Mouse (Mus musculus) adrenal gland (tissue): ENCODE results near the gene Pcnx2.

Source experiments
- intact Hi-C: fragments of 180-260 bp; cut with DNase I; formaldehyde crosslinking; loops from one replicate; pipeline ENCODE4 v1.15.1; 2025

The Pcnx2 gene

DNA sequence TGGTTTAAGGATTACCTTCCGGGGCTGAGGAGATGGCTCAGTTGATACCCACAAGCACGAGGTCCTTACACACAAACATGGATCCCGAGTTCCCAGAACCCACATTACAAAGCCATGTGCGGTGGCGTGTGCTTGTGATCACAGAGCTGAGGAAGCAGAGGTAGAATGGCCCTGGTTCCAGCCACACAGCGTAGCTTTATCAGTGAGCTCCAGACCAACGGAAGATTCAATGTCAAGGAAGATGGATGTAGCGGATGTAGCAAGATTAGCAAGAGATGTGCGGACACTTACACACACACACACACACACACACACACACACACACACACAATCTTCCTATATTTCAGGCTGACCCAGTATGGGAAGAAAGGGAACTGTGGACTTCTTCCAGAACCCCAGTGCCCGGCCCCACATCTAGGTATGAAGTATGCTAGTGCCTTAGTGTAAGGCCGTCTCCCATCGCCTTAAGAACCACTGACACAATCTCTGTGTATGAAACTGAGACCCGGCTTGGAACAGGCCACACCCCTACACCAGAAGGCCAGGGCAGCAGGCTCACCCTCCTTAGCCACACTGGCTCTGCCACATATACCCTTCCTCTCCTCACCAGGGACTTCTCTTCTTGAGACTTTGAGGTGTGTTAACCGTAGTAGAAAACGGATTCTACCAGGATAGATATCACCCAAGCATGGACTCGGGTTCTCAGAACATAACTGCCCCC is 134.9 kb downstream of the Pcnx2 start:
- intact Hi-C loops = no loop called here

DNA sequence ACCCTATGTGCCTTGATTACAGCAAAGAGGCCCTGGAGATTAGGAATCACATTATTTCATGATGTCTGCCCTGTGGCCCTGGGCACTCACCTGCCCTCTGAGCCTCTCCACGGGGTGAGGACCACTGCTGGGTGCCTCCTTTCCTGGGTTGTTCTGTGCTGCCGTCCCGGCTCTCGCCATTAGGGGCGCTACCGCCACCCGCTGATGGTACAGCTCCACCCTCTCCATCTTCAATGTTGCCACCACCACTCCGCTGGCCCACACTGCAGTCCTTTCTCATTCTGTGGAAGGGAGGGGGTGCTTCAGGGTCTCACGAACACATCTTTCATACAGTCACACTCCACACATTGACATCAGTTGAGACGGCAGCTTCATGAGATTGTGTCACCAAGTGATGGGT is 139.1 kb downstream of the Pcnx2 start:
- intact Hi-C loops = no loop called here

DNA sequence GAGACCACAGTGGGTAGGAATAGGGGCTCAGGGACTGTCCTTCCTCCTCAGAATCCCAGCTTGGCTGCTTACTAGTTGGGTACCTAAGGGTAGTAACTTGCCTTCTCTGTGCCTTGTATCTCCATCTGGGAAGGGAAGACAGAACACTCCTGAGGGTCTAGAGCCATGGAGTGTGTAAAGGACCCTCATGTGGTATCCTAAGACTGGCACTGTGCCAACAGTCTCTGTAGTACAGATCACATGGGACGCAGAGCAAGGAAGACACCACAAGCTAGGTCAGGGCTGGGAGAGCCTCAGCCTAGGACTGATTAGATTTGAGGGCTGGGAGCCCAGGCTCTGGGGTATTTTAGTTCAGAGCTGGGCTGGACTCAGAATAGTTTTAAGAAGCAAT is 141.0 kb downstream of the Pcnx2 start:
- intact Hi-C loops = no loop called here

DNA sequence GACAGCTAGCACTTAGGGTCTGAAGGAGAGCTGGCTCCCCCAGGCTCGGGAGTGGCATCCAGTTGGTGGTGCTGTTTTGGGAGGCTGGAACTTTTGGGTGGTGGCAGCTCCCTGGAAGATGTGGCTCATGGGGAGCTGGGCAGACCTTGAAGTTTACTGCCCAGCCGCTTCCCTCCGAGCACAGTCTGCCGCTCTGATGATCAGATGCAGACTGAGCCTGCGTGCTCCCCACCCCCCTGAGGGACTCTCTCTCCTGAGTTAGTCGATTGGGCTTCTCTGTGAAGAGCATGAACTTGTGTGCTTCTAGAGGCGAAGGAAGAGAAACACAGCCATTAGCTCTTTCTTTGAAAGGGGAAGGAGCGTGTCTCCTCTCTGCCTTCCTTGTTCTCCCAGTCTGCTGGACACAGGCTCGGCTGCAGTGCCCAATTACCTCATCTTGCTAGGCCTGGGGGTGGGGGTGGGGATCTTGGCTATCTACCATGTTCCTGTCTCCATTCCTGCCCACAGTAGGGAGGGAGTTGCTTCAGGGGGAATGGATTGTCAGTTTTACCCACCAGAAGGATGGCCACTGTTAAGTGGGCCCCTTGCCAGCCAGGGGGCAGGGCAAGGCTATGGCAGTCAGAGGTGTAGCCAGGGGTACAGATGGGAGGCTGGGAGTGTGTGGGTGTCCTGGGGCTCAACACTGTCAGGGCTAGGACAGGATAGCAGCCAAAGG is 141.6 kb downstream of the Pcnx2 start:
- intact Hi-C loops = no loop called here

DNA sequence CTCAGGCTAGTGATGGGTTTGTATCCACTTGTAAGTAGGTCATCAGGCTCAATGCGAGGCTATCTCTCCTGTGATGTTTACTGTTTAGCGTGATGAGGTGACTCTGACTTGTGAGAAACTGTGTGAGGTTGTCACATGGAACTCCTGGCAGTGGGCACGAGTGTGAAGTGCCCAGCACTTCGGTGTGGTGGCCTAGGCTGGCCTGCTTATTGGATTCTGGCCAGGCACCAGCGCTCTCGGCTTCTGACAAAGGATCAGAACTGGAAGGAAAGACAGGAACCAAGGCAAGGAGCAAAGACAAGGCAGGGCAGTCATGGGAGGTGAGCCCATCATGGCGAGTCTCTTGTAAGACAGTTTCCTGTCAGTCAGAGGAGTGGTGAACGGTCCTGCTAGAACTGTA is 142.2 kb downstream of the Pcnx2 start:
- intact Hi-C loops = no loop called here

DNA sequence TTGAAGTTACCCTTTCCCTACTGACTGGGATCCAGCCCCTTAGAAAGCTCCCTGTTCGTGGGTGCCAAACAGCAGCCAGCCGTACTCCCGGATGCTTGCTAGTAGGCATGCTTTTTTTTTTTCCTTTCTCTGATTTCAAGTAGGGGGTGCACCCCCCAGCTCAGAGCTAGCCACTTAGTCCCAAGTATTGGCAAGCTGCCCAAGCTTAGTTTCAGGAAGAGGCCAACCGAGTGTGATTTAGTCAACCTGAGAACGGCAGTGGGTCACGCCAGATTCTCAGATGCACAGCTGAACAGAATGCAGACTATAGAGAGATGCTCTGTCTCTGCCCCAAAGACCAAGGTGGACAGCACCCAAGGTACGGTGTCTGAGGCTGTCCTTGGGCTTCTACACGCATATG is 147.3 kb downstream of the Pcnx2 start:
- intact Hi-C loops = no loop called here

GRCm38 (mm10) chr8:125747390-125747789 is 150.7 kb downstream of the Pcnx2 start:
- intact Hi-C loops = no loop called here

DNA sequence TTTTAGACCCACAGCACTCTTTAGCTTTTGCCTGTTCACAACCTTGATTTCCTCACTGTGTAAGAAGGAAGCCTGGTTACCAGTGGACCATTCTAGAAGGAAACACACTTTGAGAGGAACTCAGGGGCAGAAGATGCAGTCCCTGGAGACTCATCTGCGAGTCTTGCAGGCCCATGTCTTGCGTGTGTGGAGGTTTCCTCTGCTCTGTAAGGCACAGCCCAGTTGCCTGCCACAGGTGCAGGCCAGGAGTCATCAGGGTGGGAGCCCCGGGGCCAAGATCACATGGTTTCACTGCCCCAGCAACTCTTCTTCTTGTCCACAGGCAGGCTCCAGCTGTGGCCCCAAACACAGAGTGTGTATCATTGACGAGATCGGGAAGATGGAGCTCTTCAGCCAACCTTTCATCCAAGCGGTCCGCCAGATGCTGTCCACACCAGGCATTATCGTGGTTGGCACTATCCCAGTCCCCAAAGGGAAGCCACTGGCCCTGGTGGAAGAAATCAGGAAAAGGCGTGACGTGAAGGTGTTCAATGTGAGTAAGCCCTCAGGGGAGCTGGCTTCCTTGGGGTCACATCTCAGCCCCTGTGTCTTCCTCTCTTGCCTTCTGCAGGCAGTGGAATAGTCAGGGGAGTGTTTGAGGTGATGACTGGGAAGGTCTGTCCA is 153.1 kb downstream of the Pcnx2 start:
- intact Hi-C loops = no loop called here

DNA sequence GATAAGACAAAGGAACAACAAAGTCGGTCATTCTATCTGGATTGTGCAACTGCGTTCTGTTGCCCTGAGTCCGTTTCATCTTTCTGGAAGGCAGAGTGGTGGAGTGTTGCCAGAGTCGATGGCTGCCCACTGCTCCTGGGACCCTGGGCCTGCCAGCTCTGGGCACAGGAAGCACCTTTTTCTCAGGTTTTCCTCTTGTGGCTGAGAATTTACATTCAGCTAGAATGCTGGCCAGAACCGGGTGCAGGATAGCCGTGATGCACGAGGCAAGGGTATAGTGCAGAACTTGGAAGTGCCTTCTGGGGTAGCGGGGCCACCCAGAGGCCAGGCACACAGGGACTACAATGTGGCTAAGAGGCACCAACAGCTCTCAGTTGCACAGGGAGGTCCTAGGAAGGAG is 155.7 kb downstream of the Pcnx2 start:
- intact Hi-C loops = no loop called here

DNA sequence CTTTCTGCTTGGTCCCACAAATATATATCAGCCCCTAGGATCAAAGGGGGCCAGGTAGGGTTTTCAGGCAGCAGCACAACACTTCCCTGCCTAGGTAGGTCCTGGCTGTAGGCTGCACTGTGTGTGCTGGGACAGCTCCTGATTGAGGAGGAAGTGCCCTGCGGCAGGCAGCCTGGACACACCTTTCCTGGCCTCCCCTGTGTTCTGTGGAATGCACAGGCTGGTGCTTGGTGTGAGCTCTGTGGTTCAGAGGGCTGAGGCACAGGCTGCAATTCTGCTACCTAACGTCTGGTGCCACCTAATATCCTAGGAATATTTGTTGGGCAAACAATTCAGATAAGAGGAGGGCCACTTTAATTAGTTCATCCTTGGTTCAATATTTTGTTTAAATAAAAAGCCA is 156.3 kb downstream of the Pcnx2 start:
- intact Hi-C loops = no loop called here

- intact Hi-C loops = no loop called here
These were observed 156.7 kb downstream of the Pcnx2 start for GRCm38 (mm10) chr8:125741377-125741776.

DNA sequence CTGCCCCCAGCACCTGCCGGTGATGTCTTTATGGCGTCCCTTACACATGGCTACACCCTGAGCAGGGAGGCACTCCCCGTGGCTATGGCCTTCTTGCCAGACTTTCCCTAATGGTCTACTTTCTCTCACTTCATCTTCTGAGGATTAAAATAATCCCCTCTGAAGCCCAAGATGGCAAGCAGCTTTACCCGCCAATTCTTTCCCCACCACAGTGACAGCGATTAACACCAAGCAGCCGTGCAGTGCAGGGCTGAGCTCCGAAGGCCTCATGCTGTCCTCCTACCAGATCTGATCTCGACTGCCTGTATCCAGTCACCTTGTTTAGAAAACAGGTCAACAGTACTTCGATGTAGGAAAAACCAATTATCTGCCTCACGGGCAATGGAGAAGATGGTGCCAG is 157.5 kb downstream of the Pcnx2 start:
- intact Hi-C loops = no loop called here

DNA sequence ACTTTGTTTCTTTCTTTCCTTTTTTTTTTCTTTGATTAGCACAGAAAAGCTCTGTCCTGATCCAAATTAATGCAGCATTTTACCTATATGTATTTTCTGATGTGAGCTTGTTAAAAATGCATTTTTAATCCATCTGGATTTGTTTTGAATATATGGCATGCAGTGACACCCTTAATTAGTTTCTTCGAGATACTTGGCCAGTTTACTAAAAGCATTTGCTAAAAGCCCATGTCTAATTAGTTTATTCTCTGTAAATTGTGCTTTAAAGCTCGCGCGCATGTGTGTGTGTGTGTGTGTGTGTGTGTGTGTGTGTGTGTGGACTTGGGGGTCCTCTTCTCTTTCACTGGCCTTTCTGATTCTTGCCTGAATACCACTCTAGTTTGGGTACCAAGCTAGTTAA is 159.2 kb downstream of the Pcnx2 start:
- intact Hi-C loops = loop anchor here (10.0 kb wide), 1 partner anchor 554 kb away; no protein-coding TSS in a partner anchor

DNA sequence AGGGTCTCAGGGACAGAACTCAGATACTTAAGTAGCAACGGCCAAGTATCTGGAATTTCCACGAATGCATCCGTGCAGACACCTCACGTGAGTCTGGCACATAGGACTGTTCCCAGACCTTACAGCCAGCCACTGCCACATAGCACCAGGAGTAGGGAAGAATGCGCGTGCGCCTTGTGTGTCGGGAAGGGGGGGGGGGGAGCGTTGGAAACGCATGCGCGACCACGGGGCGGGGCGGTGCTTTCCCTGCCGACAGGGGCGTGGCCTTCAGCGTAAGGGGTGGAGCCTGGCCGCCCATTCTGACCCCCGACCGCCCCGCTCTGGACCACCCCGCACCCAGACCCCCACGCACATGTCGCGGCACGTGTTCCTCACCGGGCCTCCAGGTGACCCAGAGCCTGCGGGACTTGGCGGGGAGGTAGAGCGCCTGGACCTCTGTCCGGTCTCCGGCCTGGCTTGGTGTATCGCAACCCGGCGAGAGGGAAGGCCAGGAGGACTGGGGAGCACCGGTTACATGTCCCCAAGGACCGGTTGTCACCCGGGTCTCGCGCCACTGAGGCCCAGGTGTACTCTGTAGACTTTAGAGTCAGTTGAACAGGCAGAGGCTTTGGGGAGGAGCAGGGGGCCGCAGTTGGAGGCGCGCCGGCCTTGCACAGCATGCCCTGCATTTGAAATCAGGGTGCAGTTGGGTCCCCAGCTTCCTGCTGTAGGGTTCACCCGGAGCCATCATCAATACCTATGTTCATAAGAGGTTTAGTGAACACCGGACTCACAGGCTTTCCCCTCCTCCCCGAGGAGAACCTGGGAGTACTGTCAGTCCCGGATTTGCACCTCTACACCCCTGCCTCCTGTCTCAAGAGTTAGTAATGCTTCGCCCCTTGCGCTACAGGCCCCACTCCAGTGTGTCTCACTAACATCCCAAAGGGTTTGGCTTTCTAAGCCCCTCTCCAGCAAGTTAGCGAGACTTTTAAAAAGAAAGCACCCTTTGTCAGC is 163.9 kb downstream of the Pcnx2 start:
- intact Hi-C loops = loop anchor here (10.0 kb wide), 1 partner anchor 549 kb away; no protein-coding TSS in a partner anchor

DNA sequence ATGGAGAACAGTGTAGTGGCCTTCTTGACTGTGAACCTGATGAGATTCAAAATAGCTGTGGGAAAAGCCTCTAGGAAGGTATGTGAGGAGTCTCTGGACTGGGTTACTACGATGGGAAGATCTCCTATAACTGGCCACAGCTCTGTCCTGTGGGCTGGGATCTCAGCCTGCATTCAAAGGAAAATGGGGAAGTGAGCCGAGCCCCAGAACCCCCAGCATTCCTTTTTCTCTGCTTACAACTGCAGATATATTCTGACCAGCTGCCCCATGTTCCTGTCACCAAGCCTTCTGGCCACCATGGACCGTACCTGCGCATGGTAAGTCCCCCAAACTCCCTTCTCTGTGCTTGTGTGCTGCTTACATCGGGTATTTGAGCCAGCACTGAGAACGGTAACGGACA is 168.4 kb downstream of the Pcnx2 start, which contains the start of gene Ntpcr:
Gene Ntpcr (plus strand): TSS at position 218 of the 400 bp plus-strand sequence.
- intact Hi-C loops = loop anchor here (10.0 kb wide), 1 partner anchor 545 kb away; no protein-coding TSS in a partner anchor

- intact Hi-C loops = no loop called here
These were observed 170.3 kb downstream of the Pcnx2 start for GRCm38 (mm10) chr8:125727797-125728196.

GRCm38 (mm10) chr8:125726986-125727385 is 171.1 kb downstream of the Pcnx2 start:
- intact Hi-C loops = no loop called here

DNA sequence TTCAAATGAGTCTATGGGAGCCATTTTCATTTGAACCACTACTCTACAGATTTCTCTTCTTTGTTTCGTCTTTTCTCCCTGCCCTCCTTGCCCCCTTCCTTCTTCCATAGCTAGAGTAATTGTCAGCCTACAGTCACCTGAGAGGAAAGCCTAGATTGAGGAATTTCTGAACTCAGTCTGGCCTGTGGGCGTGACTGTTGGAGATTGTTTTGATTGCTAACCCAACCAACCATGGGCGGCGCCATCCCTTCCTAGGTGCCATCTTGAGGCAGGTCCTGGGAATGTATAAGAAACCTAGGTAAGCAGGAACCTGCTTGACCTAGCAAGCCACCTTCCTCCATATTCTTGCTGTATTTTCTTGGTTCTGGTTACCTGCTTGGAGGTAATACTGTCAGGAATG is 172.0 kb downstream of the Pcnx2 start:
- intact Hi-C loops = no loop called here

DNA sequence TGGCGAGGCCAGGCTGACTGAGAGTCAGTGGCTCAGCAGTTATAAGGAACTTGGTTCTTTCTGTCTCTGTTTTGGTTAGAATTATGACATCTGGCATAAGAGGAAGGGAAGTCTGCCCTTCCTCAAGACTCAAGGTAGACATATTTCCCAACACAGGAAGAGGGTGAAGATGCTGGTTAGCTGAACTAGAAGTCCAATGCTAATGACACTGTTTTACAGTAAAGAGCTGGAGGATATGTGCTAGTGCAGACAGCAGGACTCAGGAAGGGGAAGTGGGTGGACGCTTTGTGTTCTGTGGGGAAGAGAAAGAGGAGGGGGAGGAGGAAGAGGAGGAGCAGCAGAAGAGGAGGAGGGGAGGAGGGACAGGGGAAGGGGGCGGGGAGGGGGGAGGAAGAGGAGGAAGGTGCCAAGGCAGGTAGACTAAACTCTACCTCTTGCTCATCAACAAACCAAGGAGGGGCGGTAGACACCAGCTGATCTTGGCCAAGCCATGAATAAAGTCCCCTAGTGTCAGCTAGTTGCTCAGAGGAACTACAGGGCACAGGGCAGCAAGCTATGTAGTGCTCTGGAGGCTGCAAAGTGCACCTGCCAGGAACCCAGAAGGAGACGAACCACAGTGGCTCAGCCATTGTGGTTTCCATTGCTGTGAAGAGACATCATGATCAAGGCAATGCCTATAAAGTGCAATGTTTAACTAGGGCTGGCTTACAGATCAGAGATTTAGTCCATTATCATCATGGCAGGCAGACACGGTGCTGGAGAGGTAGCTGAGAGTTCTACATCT is 172.9 kb downstream of the Pcnx2 start:
- intact Hi-C loops = no loop called here

GRCm38 (mm10) chr8:125723437-125723836 is 174.7 kb downstream of the Pcnx2 start:
- intact Hi-C loops = no loop called here
